Mouse (Mus musculus) lung, adult 2 months (tissue): Measurements from ENCODE around the gene Tmem266.

Experiments used
- CTCF ChIP-seq: fragments of 200-500 bp; IDR thresholded peaks from 2 replicates; pipeline ENCODE4 v1.5.1; 2011; ENCODE audit warnings: mild to moderate bottlenecking, low read length, control low read depth; ENCODE audit not compliant: insufficient read depth
- POLR2A ChIP-seq: fragments of 200-500 bp; IDR thresholded peaks from 2 replicates; pipeline ENCODE4 v1.6.1; 2011; ENCODE audit warnings: low read depth, mild to moderate bottlenecking, control low read depth, low read length, borderline replicate concordance; ENCODE audit errors: extremely low read depth

DNA sequence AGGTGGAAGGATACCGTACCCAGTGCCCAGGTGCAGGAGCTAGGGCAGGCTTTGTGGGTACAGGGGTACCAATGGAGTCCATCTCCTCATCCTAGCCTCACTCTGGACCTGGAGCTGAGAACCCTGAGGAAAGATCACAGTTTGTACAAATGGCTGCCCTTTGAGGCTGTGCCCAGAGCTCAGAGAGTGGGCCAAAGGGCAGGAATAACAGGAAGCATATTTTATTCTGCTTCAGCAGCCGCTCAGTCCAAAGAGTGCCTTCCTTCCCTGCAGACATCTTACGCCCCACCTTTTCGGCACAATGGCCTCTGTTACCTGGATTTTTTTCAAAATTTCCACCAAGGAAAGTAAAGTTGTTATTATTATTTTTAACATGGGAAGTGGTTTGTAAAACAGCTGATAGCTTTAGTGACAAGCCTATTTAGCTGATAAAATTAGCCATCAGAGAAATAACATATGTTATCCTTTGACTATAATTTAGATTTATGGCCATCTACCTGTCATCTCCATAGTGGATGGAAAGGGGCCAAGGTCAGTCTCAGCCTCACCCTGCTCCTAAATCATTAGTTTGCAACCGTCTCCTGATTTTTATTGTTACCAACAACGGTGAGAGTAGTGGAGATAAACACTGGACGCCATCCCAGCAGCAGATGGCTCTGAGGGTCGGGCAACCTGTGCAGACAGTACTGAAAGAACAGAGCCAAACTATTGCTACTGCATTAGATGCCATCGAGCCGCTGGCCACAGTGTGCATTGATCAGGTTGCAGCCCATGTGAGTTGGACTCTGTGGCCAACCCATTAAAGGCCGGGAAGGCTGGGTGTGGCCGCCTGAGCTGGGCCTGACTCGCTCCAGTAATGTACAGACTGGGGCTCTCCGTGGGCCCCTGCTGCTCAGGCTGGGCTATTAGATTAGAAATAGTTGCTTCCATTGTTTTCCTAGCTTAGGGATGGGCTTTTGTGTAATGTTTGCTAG lies 97.0 kb downstream of the Tmem266 start:
- TF ChIP-seq CTCF (no peak), POLR2A (no peak)
